Mouse (Mus musculus) frontal cortex, postnatal 10 days (tissue): ENCODE results near the gene Gm17334.
"Not testable (repeated sequence)": the region's sequence is repeated elsewhere in the genome, so short reads cannot be mapped to it uniquely, and the experiment has no call there.

ENCODE experiments used
- DNase-seq, 2 experiments: peaks; one replicate each; pipeline ENCODE4 v3.0.0; 2022; ENCODE audit warnings: low spot score in 2 of 2, mixed read lengths in 1 of 2

Gene Gm17334

DNA sequence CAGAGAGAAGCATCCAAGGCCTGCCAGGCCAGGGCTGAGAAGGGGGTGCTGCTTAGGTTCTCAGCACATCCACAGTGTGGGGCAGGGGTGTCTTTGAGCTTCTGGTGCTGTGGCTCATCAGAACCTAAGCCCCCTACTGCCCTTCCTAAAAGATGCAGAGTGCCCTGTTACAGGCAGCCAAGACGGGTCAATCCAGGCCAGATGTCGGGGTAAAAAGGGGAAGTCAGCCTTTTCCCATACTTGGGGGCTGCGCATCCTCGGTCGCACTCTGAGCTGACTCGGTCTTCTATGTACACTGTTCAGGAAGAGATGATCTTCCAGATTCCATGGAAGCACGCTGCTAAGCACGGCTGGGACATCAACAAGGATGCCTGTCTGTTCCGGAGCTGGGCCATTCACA is 451 bp downstream of the Gm17334 start:
- DNase-seq: peak in 1 of 2 experiments; percentile 4

DNA sequence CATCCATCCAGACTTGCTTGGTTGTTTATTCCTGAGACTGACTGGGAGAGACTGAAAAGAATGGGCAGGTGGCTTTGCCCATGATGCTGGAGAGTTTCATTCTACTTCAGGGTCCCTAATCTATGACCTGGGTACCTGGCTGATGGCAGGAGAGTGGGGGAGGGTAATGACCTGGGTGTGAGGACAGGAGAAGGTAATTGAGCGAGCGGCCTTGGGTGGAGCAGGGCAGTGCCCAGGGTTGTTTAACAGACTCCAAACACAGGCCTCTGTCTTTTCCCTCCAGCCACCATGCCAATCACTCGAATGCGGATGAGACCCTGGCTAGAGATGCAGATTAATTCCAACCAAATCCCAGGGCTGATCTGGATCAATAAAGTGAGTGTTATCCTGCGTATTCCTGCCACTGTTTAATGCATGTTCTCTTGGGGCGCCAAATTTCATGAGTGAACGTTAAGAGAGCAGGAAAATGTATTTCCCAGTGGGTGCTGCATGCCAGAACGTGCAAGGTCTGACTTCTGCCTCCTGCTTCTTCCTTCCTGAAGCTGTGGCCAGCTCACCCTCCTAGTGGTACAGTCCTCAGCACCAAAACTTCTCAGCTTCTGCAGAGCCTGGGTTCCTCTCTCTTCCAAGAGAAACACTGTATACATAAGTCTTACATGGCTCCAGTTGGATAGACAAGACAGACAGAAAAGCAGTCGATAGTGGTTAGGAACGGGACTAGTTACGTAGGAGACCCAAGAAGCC is 1.8 kb downstream of the Gm17334 start:
- no peak for DNase-seq

DNA sequence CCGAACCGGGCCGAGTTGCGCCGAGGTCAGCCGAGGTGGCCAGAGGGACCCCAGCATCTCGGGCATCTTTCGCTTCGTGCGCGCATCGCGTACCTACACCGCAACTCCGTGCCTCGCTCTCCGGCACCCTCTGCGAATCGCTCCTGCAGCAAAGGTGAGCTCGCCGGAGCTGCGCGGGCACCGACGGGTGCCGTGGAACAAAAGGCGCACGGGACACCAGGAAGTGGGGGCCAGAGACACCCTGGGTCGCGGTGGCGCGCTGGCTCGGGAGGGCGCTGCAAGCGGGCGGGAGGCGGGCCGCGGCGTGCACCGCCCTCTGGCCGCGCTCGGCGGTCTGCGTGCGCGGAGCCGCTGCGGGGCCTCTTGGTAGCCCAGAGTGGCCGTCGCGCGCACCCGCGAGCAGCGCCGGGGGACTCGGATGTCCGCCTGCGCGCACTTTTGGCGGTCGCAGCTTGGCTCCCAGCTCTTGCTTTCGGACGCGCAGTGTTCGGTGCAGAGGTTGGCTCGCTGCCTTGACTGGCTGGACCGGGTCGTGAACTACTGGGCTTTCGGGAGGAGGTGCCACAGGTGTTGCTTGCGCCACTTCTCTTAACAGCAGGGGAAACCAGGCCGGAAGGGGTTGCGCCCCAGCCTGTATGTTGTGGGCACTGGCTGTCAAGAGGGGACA is 2.7 kb downstream of the Gm17334 start:
- DNase-seq: peak; percentile 47 to 66

DNA sequence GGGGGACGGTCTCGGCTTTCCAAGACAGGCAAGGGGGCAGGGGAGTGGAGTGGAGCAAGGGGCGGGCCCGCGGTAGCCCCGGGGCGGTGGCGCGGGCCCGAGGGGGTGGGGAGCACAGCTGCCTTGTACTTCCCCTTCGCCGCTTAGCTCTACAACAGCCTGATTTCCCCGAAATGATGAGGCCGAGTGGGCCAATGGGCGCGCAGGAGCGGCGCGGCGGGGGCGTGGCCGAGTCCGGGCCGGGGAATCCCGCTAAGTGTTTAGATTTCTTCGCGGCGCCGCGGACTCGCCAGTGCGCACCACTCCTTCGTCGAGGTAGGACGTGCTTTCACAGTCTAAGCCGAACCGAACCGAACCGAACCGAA is 3.2 kb downstream of the Gm17334 start, which contains the start of gene Irf1:
TSS of gene Irf1 (plus strand) at position 255 of the 365 bp plus-strand sequence.
- DNase-seq: peak; percentile 81 to 84

DNA sequence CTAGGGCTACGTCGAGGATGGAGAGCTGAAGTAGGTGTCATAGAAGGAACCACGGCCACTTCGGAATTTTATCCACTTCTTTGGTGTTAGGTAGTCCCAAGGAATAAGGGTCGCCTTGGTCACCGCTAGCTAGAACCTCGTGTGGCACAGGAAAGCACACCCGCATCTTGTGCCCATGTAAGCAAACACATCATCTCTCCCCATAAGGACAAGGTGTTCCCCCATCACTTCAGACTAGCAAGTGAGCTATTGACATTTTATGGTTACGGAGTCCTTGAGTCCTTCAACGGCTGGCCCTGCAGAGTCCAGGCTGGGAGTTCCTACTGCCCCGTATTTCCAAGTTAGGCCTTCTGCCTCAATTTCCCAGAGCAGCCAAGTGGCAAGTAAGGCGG is 3.8 kb downstream of the Gm17334 start:
- no peak for DNase-seq

DNA sequence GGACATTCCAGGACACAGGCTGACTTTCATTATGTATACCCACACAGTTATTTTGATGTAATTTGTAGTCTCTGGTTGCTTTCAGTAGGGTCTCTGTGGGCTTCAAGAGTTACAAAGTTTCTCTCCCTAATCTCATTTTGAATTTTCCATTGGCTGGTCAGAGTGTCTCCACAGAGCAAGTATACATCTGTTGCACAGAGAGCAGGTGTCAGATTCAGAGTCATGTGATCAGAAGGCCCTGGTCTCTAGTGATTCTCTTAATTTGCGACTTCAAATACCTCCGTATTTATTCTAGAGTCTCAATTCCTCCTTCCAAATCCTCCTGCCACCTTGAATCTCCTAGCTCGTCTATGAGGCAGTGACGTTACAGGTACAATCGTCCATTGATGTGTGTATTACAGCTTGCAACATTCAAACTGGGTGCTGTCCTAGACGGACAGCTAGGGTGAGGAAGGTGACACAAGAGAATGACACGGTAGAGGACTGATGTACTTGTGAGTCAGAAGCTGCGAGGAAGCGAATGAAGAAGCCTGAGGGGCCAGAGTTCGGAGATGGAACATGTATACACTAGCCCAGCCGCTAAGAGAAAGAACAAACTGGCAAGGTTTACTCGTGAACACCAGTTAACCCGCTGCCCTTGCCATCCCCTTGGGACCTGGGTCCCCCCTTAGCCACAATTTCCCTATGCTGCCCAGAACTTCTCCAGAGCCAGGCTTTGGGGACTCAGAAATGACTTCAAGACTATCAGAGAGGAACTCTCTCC is 4.4 kb downstream of the Gm17334 start:
- DNase-seq: no peak

DNA sequence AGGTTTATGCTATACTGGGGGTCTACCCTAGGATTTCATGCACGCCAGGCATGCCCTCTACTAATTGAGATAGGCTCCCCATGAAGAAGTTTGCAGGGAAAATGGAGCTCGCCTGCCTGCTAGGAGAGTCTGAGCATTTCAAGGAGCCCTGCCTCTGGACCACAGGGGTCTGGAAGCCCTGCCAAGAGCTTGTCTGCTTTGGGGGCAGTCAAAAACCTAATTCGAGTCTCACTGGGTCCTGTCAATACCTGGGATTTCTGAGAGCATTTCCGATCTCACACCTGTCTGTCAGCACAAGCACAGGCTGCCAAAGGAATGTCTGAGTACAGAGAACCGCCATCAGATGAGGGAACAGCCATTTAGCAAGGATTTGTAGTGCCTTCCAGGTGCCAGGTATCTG is 8.4 kb downstream of the Gm17334 start:
- no peak for DNase-seq

DNA sequence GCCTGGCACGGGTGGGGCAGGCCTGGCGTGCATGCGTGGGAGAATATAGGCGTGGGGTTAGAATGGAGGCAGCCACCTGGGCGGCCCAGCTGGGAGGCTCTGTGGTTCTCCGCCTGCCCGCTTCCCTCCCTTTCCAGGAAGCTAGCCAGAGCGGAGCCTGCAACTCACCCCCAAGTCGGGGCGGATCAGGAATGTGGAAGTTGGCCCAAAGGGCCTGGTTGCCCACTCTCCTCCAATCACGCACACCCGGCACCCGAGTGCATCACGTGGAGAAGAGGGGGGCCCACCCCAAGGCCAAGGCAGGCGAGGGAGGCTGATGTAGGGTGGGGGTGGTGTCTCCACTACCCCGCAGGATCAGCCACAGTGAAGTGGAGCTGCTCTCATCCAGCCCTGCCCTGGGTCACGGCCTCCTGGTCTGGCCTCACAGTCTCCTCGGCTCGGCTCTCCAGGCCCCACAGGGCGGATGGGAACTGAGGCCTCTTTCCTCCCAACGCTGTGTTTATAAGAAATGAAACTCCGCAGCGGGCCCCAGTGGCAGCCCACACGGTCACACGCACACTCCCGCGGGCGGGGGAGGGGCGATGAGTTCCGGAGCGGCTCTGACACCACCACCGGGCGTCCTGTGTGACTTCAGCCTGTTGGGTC is 9.4 kb downstream of the Gm17334 start:
- peak; percentile 73 to 81 for DNase-seq

DNA sequence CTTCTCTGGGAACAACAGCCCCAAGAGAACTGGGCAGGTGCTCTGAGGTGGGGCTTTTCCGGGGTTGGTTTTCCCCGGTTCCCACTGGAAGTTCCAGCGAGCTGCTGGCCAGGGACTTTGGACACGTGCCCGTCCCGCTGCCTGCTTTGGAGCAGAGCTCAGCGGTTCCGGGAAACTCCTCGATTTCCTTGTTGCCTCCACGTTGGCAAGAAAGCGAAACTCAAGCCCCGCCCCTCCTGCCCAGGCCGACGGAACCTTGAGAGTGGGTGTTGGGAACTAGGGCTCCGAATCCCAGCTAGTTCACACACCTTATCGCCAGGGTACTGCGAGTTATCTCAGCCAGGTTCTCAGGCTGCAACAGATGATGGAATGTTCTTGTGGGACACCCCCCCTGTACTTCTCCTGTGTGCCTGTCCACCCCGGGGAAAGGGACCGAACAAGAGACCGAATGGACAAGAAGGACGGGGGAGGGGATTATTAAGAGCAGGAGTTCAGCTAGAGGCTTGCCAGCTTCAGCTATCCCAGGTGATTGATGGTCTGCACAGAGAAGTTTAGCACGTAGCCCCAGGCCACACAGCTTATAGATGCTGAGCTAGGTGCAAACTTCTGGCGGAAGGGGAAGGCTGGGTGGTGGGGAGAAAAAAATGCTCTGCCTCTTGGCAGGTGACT is 10.0 kb downstream of the Gm17334 start:
- DNase-seq: peak in 1 of 2 experiments; percentile 40

DNA sequence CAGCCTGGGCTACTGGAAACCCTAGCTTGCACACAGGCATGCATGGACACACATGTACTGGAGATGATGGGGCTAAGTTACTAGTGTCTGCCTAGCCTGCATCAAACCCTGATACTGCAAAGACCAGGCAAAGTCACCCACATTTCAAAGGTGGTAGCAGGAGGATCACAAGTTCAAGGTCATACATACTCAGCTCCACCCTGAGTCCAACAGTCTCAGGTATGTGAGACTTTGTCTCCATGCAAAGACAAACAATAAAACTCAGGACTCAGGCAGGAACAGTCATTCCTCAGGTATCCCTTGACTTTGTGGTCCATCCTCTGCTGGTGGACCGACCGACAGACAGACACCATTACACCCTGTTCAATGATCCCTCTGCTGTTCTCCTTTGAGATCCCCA is 10.6 kb downstream of the Gm17334 start:
- DNase-seq: no peak

DNA sequence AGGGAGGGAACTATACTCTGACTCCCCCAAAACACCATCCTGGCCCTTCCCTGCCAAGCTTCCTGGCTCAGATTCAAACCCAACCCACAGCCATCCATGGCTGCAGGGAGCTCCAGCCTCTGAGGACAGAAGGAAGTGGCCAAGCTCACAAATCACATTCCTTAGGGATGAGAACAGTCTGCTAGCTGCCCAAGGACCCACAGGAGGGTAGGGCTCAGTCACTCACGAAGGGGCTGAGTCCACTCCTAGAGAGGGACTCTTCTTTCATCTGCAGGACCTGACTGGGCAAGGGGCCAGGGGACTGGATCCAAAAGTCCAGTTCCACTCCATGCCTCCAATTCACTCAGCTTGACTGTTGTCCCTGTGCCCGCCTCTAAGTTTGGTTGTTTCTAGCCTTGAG is 11.2 kb downstream of the Gm17334 start:
- no peak for DNase-seq

DNA sequence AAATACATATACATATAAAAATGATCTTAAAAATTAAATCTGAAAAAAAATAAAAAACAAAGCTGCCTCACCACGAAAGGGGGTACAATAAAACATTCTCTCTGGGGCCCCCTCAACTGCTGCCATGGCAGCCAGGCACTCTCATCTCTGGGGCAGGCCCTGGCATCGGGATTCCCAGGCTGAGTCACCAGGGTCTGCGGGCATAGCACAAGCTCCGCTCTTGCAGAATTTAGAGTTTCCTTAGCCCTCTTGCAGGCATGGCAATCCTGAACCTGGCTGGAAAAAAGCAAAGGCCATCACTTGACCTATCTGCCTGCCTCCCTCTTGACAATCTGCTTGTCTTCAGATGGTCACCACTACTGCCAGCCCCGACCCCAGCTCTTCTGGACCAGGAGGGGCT is 11.7 kb downstream of the Gm17334 start:
- DNase-seq: no peak

DNA sequence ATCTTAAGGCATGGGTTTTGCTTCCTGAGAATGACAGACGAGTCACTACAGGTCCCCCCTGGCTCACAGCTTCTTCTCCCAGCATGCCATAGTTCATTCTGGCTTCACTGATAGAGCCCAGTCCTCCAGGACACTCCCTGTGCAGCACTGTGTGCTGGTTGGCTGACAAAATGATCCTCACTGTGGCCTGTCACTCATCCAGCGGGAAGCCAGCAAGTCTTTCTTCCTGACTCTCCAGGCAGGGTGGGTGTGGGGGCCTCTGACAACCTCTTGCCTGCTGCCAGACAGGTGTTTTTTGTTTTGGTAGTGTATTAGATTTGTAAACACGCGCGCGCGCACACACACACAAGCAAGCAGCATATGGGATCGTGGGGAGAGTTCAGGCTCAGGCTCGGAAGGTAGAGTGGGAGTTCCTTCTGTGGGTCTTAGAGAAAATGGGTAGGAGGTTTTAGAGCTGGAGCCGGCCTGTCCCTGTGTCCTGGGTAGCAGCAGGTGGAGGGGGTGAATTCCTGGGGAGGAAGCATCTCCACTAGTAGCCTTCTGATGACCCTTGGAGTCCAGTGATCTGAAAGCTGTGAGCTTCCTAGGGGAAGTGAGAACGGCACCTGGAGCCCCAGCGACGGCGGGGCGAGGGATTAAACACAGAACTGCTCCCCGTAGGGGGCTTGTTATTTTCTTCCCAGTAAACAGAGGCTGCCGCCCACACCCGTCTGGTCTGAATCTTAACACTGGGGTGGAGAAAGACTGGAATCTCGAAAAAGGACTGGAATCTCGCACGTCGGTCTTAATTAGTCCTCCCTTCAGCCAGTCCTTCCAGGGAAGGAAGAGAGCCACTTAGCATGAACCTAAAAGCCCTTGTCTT is 13.2 kb downstream of the Gm17334 start:
- peak in 1 of 2 experiments; percentile 7 for DNase-seq

DNA sequence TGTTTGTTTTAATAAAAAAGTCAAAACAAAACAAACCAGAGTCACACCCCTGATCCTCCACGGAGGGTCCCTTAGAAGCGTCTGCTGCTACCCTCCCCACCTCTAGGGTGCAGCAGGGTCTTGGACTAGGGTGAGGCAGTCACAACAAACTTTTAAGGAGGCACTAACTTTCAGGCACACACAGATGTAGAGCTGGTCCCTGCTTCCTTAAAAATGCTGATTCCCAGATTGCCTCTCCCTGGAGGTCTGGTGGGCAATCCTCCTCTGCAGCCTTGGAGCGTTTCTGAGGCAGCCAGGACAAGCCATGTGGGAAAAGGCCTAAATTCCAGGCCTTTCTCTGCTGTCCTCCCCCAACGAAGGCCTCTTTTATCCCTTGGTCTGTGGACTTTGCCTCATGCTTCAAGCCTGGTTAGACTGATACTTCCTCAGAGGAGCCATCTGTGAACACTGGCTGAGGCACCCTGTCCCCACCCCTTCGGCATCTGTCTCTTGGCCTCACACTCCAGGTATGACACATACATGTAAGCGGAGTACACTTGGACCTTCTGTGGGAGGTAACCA is 14.1 kb downstream of the Gm17334 start:
- DNase-seq: peak in 1 of 2 experiments; percentile 8

DNA sequence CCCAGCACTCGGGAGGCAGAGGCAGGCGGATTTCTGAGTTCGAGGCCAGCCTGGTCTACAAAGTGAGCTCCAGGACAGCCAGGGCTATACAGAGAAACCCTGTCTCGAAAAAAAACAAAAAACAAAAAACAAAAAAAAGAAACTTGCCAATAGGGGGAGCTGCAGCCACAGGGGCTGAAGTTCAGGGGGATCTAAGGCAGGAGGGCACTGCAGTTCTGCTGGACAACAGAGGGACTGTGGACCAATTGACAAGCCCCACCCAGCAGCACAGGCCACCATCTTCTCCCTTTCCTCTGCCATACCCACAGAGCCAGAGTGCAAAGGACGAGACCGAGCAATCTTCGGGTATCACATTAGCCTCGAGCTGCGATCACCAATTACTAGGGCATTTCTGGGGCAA is 15.0 kb downstream of the Gm17334 start:
- not testable (repeated sequence) for DNase-seq

DNA sequence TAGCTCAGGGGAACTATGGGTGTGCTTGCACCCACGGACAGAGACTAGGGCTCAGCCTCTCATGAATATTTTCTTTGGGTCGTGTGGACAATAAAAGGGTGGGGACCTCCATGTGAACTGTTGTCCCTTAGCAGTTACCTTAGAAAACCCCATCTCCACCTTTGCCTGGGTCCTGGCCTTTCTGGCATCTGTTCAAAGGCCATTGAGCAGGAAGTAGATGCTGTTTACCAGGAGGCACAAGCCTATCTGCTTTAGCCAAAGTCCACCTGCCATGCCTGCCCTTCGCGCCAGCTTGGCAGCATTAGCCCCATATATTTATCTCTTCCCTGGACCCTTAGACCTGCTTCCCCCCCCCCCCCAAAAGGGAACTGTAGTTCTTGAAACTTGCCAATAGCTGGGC is 15.4 kb downstream of the Gm17334 start:
- DNase-seq: peak in 1 of 2 experiments; percentile 4

DNA sequence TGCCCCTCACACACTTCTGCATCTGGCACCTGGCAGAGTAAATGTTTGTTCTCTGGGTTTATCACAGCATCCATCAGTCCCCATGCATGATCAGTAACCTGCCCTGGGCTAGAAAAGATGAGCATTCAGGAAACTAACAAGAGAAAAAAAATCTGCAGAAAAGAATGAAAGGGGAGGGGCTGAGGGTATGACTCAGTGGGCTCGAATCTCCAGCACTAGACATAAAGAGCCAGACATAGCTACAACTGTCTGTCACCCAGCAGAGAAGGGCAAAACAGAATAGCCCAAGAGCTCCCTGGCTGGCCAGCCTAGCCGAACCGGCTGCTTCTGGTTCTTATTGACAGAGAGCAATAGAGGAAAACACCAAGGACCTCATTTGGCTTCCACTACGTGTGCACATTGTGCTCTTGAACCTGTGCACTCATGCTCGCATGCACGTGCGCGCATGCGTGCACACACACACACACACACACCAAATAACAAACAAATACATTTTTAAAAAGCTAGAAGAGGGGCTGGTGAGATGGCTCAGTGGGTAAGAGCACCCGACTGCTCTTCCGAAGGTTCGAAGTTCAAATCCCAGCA is 17.9 kb downstream of the Gm17334 start:
- no peak for DNase-seq

DNA sequence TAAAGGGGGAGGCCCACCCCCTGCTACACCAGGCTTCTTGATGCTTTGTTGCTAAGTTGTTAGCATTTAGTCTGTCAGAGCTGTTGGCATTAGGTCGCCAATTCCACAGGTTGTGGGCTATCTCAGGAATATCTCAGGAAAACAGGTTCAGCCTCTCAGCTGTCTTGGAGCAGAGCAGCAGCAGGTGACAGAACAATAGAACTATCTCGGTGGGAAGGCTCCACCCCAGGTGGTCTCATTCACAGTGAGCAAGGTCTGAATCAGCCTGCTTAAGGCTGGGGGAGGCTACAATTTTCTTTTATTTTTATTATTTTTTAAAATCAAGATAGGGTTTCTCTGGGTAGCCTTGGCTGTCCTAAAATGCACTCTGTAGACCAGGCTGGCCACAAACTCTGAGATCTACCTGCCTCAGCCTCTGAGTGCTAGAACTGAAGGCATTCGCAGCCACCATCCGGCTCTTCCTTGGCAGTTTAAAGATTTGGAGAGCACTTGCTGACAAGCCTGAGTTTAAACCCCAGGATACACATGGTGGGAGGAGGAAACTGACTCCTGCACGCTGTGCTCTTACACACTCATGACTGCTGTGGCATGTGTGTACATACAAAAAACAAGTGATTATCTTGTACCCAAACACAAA is 23.2 kb downstream of the Gm17334 start:
- no peak for DNase-seq

DNA sequence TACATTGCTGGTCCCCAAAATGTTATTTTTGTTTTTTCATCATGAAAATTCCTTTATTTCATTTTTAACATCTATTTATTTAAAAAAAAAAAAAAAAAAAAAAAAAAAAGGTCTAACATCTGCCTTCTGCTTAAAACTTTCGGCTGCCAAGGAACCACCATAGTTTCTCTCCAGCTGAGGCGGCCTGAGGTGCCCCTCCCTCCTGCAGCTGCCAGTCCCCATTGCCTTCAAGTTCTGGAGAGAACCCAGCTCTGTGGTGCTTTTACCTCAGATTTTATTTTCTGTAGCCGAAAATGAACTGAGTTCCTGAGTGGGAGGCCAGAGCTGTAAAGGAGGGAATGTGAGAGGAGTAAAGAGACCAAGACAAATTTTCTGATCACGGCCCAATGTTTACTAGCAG is 23.7 kb downstream of the Gm17334 start:
- DNase-seq: no peak
